Mouse (Mus musculus) CH12.LX (cell line): ENCODE measurements around the gene Mlec. TPM values are rescaled to one million over a fixed set of nuclear protein-coding genes. Genes with fewer than 3 reads are reported as not detected.

Experiments used
- DNase-seq: peaks from one replicate; pipeline ENCODE4 v3.0.0-alpha.2; 2013; ENCODE audit errors: extremely low read depth
- H3K27ac ChIP-seq: 2 replicates; pipeline ENCODE4 v1.5.1; 2012; ENCODE audit warnings: low read depth, mild to moderate bottlenecking, control low read depth, moderate library complexity; ENCODE audit not compliant: insufficient read depth
- H3K27me3 ChIP-seq: replicated peaks from 2 replicates; pipeline ENCODE3; 2012; ENCODE audit warnings: inconsistent platforms
- H3K36me3 ChIP-seq, 2 experiments: replicated peaks in 1 of 2; 2 replicates each; pipeline versions ENCODE3 to v1.6.1; 2012; ENCODE audit warnings: inconsistent platforms in 1 of 2, low read length in 1 of 2, mild to moderate bottlenecking in 1 of 2, mixed read lengths in 1 of 2, moderate library complexity in 1 of 2; ENCODE audit not compliant: control insufficient read depth in 1 of 2, insufficient read depth in 1 of 2
- H3K4me1 ChIP-seq, 2 experiments: 2 replicates each; pipeline ENCODE4 v1.6.1; 2012; ENCODE audit warnings: inconsistent platforms in 1 of 2, moderate library complexity in 1 of 2; ENCODE audit not compliant: insufficient read depth in 2 of 2, control insufficient read depth in 1 of 2
- H3K4me2 ChIP-seq: 2 replicates; pipeline ENCODE4 v1.6.1; 2012; ENCODE audit warnings: low read depth, mild to moderate bottlenecking, control low read depth; ENCODE audit not compliant: poor library complexity, insufficient read depth, severe bottlenecking
- H3K4me3 ChIP-seq, 3 experiments: fragments of 150-350 bp in 1 of 3; sonication (generic) in 1 of 3; replicated peaks in 1 of 3; 2 replicates each; pipeline versions ENCODE3 to v1.5.1; 2011 to 2012; ENCODE audit warnings: low read depth in 2 of 3, low read length in 2 of 3, mild to moderate bottlenecking in 2 of 3, moderate library complexity in 2 of 3, control low read depth in 1 of 3, improper control_type of control experiment in 1 of 3, inconsistent platforms in 1 of 3, mixed read lengths in 1 of 3; ENCODE audit not compliant: poor library complexity in 1 of 3
- H3K79me2 ChIP-seq: replicated peaks from 2 replicates; pipeline ENCODE4 v1.6.1; 2012; ENCODE audit warnings: mild to moderate bottlenecking, moderate library complexity; ENCODE audit not compliant: control insufficient read depth, poor library complexity, insufficient read depth, severe bottlenecking; ENCODE audit errors: extremely low read depth
- H3K9ac ChIP-seq: 2 replicates; pipeline ENCODE4 v1.6.1; 2012; ENCODE audit warnings: low read depth, mild to moderate bottlenecking, control low read depth, moderate library complexity; ENCODE audit not compliant: insufficient read depth
- H3K9me3 ChIP-seq: replicated peaks from 2 replicates; pipeline ENCODE3; 2012; ENCODE audit warnings: low read length, inconsistent platforms, mixed read lengths
- BHLHE40 ChIP-seq: IDR thresholded peaks from 2 replicates; pipeline ENCODE4 v1.6.1; 2011; ENCODE audit warnings: mild to moderate bottlenecking, low read depth, low read length, improper control_type of control experiment
- CHD1 ChIP-seq: IDR thresholded peaks from 2 replicates; pipeline ENCODE4 v1.6.1; 2012; ENCODE audit warnings: low read depth, low read length, improper control_type of control experiment, inconsistent platforms
- CHD2 ChIP-seq: IDR thresholded peaks from 2 replicates; pipeline ENCODE4 v1.6.1; 2011; ENCODE audit warnings: low read length, improper control_type of control experiment
- CTCF ChIP-seq, 2 experiments: IDR thresholded peaks in 1 of 2; conservative IDR thresholded peaks in 1 of 2; 2 replicates each; pipeline ENCODE4 v1.5.1; 2011 to 2012; ENCODE audit warnings: low read depth in 2 of 2, low read length in 2 of 2, improper control_type of control experiment in 1 of 2, inconsistent platforms in 1 of 2, mild to moderate bottlenecking in 1 of 2, moderate library complexity in 1 of 2
- ELF1 ChIP-seq: IDR thresholded peaks from 2 replicates; pipeline ENCODE4 v1.6.1; 2014; ENCODE audit warnings: low read depth, mild to moderate bottlenecking, inconsistent platforms, low read length, improper control_type of control experiment
- EP300 ChIP-seq: IDR thresholded peaks from 2 replicates; pipeline ENCODE4 v1.6.1; 2011; ENCODE audit warnings: low read length, improper control_type of control experiment
- ETS1 ChIP-seq: conservative IDR thresholded peaks from 2 replicates; pipeline ENCODE4 v1.6.1; 2012; ENCODE audit warnings: low read depth, mild to moderate bottlenecking, inconsistent platforms, low read length, improper control_type of control experiment, moderate library complexity
- HCFC1 ChIP-seq: IDR thresholded peaks from 2 replicates; pipeline ENCODE4 v1.6.1; 2012; ENCODE audit warnings: low read depth, mild to moderate bottlenecking, inconsistent platforms, low read length, improper control_type of control experiment
- IRF4 ChIP-seq: IDR thresholded peaks from 2 replicates; pipeline ENCODE4 v1.6.1; 2014; ENCODE audit warnings: low read depth, mild to moderate bottlenecking, inconsistent platforms, low read length, improper control_type of control experiment
- JUN ChIP-seq: IDR thresholded peaks from 2 replicates; pipeline ENCODE4 v1.6.1; 2011; ENCODE audit warnings: low read depth, mild to moderate bottlenecking, low read length, improper control_type of control experiment, moderate library complexity; ENCODE audit not compliant: insufficient read depth
- MAFK ChIP-seq: IDR thresholded peaks from 2 replicates; pipeline ENCODE4 v1.6.1; 2011; ENCODE audit warnings: low read length, improper control_type of control experiment; ENCODE audit not compliant: insufficient replicate concordance
- MAZ ChIP-seq: IDR thresholded peaks from 2 replicates; pipeline ENCODE4 v1.6.1; 2012; ENCODE audit warnings: low read depth, mild to moderate bottlenecking, inconsistent platforms, low read length, improper control_type of control experiment, moderate library complexity
- MEF2A ChIP-seq: IDR thresholded peaks from 2 replicates; pipeline ENCODE4 v1.6.1; 2014; ENCODE audit warnings: low read depth, mild to moderate bottlenecking, inconsistent platforms, low read length, improper control_type of control experiment, borderline replicate concordance
- MXI1 ChIP-seq: IDR thresholded peaks from 2 replicates; pipeline ENCODE4 v1.6.1; 2011; ENCODE audit warnings: mild to moderate bottlenecking, low read depth, low read length, improper control_type of control experiment
- NELFE ChIP-seq: IDR thresholded peaks from 2 replicates; pipeline ENCODE4 v1.6.1; 2011; ENCODE audit warnings: low read depth, low read length, improper control_type of control experiment
- NRF1 ChIP-seq: IDR thresholded peaks from 2 replicates; pipeline ENCODE4 v1.6.1; 2014; ENCODE audit warnings: low read depth, mild to moderate bottlenecking, inconsistent platforms, low read length, improper control_type of control experiment, moderate library complexity
- PAX5 ChIP-seq: IDR thresholded peaks from 2 replicates; pipeline ENCODE4 v1.6.1; 2012; ENCODE audit warnings: low read length, inconsistent platforms, mixed read lengths
- POLR2A ChIP-seq: IDR thresholded peaks from 2 replicates; pipeline ENCODE4 v1.6.1; 2011; ENCODE audit warnings: low read depth, mild to moderate bottlenecking, improper control_type of control experiment, low read length
- SIN3A ChIP-seq: IDR thresholded peaks from 2 replicates; pipeline ENCODE4 v1.6.1; 2012; ENCODE audit warnings: low read length, improper control_type of control experiment, inconsistent platforms
- SMC3 ChIP-seq: IDR thresholded peaks from 2 replicates; pipeline ENCODE4 v1.6.1; 2011; ENCODE audit warnings: low read depth, low read length, improper control_type of control experiment
- TBP ChIP-seq: conservative IDR thresholded peaks from 2 replicates; pipeline ENCODE4 v1.6.1; 2011; ENCODE audit warnings: low read depth, low read length, improper control_type of control experiment
- USF2 ChIP-seq: conservative IDR thresholded peaks from 2 replicates; pipeline ENCODE4 v1.6.1; 2011; ENCODE audit warnings: low read depth, low read length, improper control_type of control experiment
- ZKSCAN1 ChIP-seq: IDR thresholded peaks from 2 replicates; pipeline ENCODE4 v1.6.1; 2012; ENCODE audit warnings: low read depth, inconsistent platforms, low read length, improper control_type of control experiment, borderline replicate concordance
- ZMIZ1 ChIP-seq: IDR thresholded peaks from 2 replicates; pipeline ENCODE4 v1.6.1; 2012; ENCODE audit warnings: low read depth, mild to moderate bottlenecking, inconsistent platforms, low read length, improper control_type of control experiment
- ZNF384 ChIP-seq: IDR thresholded peaks from 2 replicates; pipeline ENCODE4 v1.6.1; 2012; ENCODE audit warnings: low read depth, low read length, improper control_type of control experiment, inconsistent platforms
- dilution Hi-C: fragments of 300-500 bp; cut with MboI; formaldehyde crosslinking; loops from 2 replicates; pipeline ENCODE4 v1.14.3; 2020; ENCODE audit warnings: low sequenced_read_pairs; ENCODE audit not compliant: extremely low pct_unique_long_range_greater_than_20kb, extremely low pct_ligation_motif_present
- in situ Hi-C: fragments of 300-500 bp; cut with MboI; formaldehyde crosslinking; loops from 3 replicates; pipeline ENCODE4 v1.14.3; 2019; ENCODE audit warnings: low sequenced_read_pairs, low pct_ligation_motif_present, low pct_unique_long_range_greater_than_20kb, mixed read lengths
- polyA plus RNA-seq: library from polyadenylated mRNA; unstranded; fragments of >175 nt; gene quantifications from 2 replicates; pipeline ENCODE4 v1.2.1, GENCODE M21; 2012; ENCODE audit warnings: low read depth; ENCODE audit not compliant: insufficient read length
- total RNA-seq, 2 experiments: library from RNA; depleted of rRNA; stranded (reverse); fragments of 300-350 nt in 1 of 2; fragments of >200 nt in 1 of 2; gene quantifications; 2 replicates each; pipeline ENCODE4 v1.2.3; 2012 to 2014

The Mlec gene
- total and polyA plus RNA-seq, 3 experiments, result 101 to 143 (median 128) TPM

GRCm38 (mm10) chr5:115191880-115192827 is 34.2 kb upstream of the Mlec start:
- no peak for TF ChIP-seq JUN
- no peak for TF ChIP-seq ZNF384
- no peak for TF ChIP-seq POLR2A
- TF ChIP-seq USF2, result no peak
- TF ChIP-seq ELF1, result no peak
- TF ChIP-seq SMC3, result no peak
- TF ChIP-seq CTCF (conservative IDR thresholded peaks at IDR 0.05 in 1 of 2, IDR thresholded peaks at IDR 0.05 in 1 of 2; ENCODE audit: low read depth in 2 of 2, low read length in 2 of 2), result no peak
- TF ChIP-seq SIN3A, result no peak
- no peak for TF ChIP-seq NRF1
- TF ChIP-seq CHD2, result no peak
- TF ChIP-seq MEF2A, result no peak
- no peak for TF ChIP-seq IRF4
- TF ChIP-seq NELFE, result no peak
- TF ChIP-seq MAFK, result no peak
- TF ChIP-seq MAZ, result no peak
- TF ChIP-seq ETS1, result no peak
- no peak for TF ChIP-seq ZKSCAN1
- Histone ChIP-seq H3K4me3 (no peak overlapping the region), H3K79me2 (no peaks in the 10 kb centered on the region), H3K9me3 (peaks cover 3% of the 10 kb centered on the region), H3K4me1 (peaks cover 0 to 16% of the 10 kb centered on the region in 2 experiments; a peak in 2 of 4 replicates), H3K27me3 (peaks cover 71% of the 10 kb centered on the region), H3K27ac (no peak overlapping the region), H3K4me2 (no peak overlapping the region), H3K36me3 (no peaks in the 10 kb centered on the region), H3K9ac (no peak overlapping the region)
- no peak for DNase-seq
- in situ Hi-C loops (no loop called here), dilution Hi-C loops (no loop called here)

- DNase-seq, result no peak
- Histone ChIP-seq H3K79me2 (no peaks in the 10 kb centered on the region), H3K4me1 (peaks cover 6 to 30% of the 10 kb centered on the region in 2 experiments), H3K36me3 (no peaks in the 10 kb centered on the region), H3K9ac (no peak overlapping the region), H3K27ac (no peak overlapping the region), H3K9me3 (peaks cover 3% of the 10 kb centered on the region), H3K27me3 (peaks cover 69% of the 10 kb centered on the region), H3K4me3 (no peak overlapping the region), H3K4me2 (no peak overlapping the region)
- dilution Hi-C loops (no loop called here), in situ Hi-C loops (no loop called here)
- no peak for TF ChIP-seq BHLHE40
- no peak for TF ChIP-seq SIN3A
- TF ChIP-seq ZMIZ1, result no peak
- TF ChIP-seq TBP, result no peak
- no peak for TF ChIP-seq CHD2
- no peak for TF ChIP-seq EP300
- TF ChIP-seq CHD1, result no peak
- no peak for TF ChIP-seq MXI1
- TF ChIP-seq SMC3, result no peak
- TF ChIP-seq NRF1, result no peak
- no peak for TF ChIP-seq HCFC1
- TF ChIP-seq PAX5, result no peak
Measured at GRCm38 (mm10) chr5:115190081-115190480, 32.1 kb upstream of the Mlec start.
